Mouse (Mus musculus) stomach, embryonic 16.5 days (tissue): Measurements from ENCODE around the gene Spg20. TPM values are rescaled to one million over a fixed set of nuclear protein-coding genes. Genes with fewer than 3 reads are reported as not detected.

Experiments
- ATAC-seq: fragments of 200-750 bp; cut with Nextera tagmentation; 2 replicates; pipeline ENCODE4 v1.8.0; 2017; ENCODE audit warnings: moderate number of reproducible peaks, moderate TSS enrichment; ENCODE audit not compliant: insufficient read depth, low FRiP score
- H3K27ac ChIP-seq: fragments of 300-500 bp; sonication (generic); 2 replicates; pipeline ENCODE4 v1.5.1; 2014; ENCODE audit warnings: low read length
- H3K27me3 ChIP-seq: fragments of 300-500 bp; sonication (generic); 2 replicates; pipeline ENCODE4 v1.6.1; 2014; ENCODE audit warnings: low read length, control low read depth, mixed read lengths; ENCODE audit not compliant: control insufficient read depth, insufficient read depth
- H3K36me3 ChIP-seq: fragments of 300-500 bp; sonication (generic); 2 replicates; pipeline ENCODE4 v1.6.1; 2014; ENCODE audit warnings: low read length; ENCODE audit not compliant: control insufficient read depth, insufficient read depth
- H3K4me1 ChIP-seq: fragments of 300-500 bp; sonication (generic); 2 replicates; pipeline ENCODE4 v1.6.1; 2014; ENCODE audit warnings: low read length, control low read depth, mixed read lengths; ENCODE audit not compliant: control insufficient read depth, insufficient read depth
- H3K4me2 ChIP-seq: fragments of 300-500 bp; sonication (generic); 2 replicates; pipeline ENCODE4 v1.6.1; 2014; ENCODE audit warnings: low read depth, low read length, mixed read lengths
- H3K4me3 ChIP-seq: fragments of 300-500 bp; sonication (generic); replicated peaks from 2 replicates; pipeline ENCODE4 v1.5.1; 2014; ENCODE audit warnings: mild to moderate bottlenecking, low read length
- H3K9ac ChIP-seq: fragments of 300-500 bp; sonication (generic); 2 replicates; pipeline ENCODE4 v1.6.1; 2014; ENCODE audit warnings: low read length
- H3K9me3 ChIP-seq: fragments of 300-500 bp; sonication (generic); replicated peaks from 2 replicates; pipeline ENCODE4 v1.6.1; 2016; ENCODE audit warnings: low read length, control low read depth; ENCODE audit not compliant: control insufficient read depth
- WGBS: fragments of 180-500 bp; shearing (Covaris S2); extraction: QIAGEN DNeasy Blood & Tissue Kit; methylation state at CpG from one replicate; pipeline ENCODE4 v1.1.7; 2014; 5-methylcytosine and 5-hydroxymethylcytosine counted together
- polyA plus RNA-seq: library from polyadenylated mRNA; unstranded; fragments of >200 nt; fragmentation: Nextera tagmentation; extraction: Ambion mirVana; gene quantifications from 2 replicates; pipeline ENCODE4 v1.2.1, GENCODE M21; 2015

Gene Spg20
- polyA plus RNA-seq, 1 experiment from 2014 or later: 40.1 TPM

GRCm38 (mm10) chr3:55151656-55152433, 39.9 kb downstream of the Spg20 start:
- no peak for ATAC-seq
- Histone ChIP-seq H3K9me3 (no peaks in the 10 kb centered on the region), H3K9ac (no peak overlapping the region), H3K4me1 (no peaks in the 10 kb centered on the region), H3K27ac (no peak overlapping the region), H3K27me3 (no peaks in the 10 kb centered on the region), H3K4me2 (no peak overlapping the region), H3K4me3 (no peak overlapping the region), H3K36me3 (no peaks in the 10 kb centered on the region)
- 43% methylated on average over 7 of the region's 7 CpGs for whole genome bisulfite sequencing

GRCm38 (mm10) chr3:55152673-55153334, 40.9 kb downstream of the Spg20 start:
- no peak overlapping the region for H3K9ac ChIP-seq
- H3K4me2 ChIP-seq: no peak overlapping the region
- H3K27ac ChIP-seq: no peak overlapping the region
- no peak for ATAC-seq
- no peak overlapping the region for H3K4me3 ChIP-seq
- H3K36me3 ChIP-seq: no peaks in the 10 kb centered on the region
- no peaks in the 10 kb centered on the region for H3K9me3 ChIP-seq
- H3K27me3 ChIP-seq: no peaks in the 10 kb centered on the region
- WGBS: 61% methylated on average over 6 of the region's 6 CpGs
- no peaks in the 10 kb centered on the region for H3K4me1 ChIP-seq

- WGBS: 84% methylated on average over 7 of the region's 7 CpGs
- H3K9ac ChIP-seq: no peak overlapping the region
- H3K4me2 ChIP-seq: no peak overlapping the region
- H3K4me3 ChIP-seq: no peak overlapping the region
- no peaks in the 10 kb centered on the region for H3K4me1 ChIP-seq
- H3K27ac ChIP-seq: no peak overlapping the region
- H3K9me3 ChIP-seq: no peaks in the 10 kb centered on the region
- no peaks in the 10 kb centered on the region for H3K27me3 ChIP-seq
- no peak for ATAC-seq
- no peaks in the 10 kb centered on the region for H3K36me3 ChIP-seq
Measured at GRCm38 (mm10) chr3:55154163-55154562, 42.3 kb downstream of the Spg20 start.

DNA sequence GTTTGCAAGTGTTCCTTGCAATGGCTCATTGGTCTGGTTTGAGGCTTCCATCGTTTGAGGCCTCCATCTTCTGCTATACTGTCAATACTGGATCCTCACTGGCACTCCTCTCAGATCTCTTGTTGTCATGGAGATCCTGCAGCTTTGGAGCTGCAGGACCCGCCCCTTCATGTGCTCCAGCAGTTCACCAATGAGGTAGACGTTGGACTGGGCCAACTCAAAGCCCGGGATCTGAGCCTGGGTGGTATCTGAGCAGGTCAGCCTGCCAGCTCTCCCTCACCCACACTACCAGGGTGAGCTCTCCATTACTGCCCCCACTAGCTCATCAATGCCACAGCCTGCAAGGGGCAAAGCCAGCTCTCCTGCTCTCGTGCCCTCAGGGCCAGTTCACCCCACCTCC, 45.5 kb downstream of the Spg20 start:
- WGBS: 67% methylated on average over 5 of the region's 5 CpGs
- H3K4me2 ChIP-seq: no peak overlapping the region

GRCm38 (mm10) chr3:55161144-55161543, 49.2 kb downstream of the Spg20 start:
- Histone ChIP-seq H3K4me1 (no peaks in the 10 kb centered on the region), H3K4me2 (no peak overlapping the region), H3K27ac (no peak overlapping the region), H3K27me3 (no peaks in the 10 kb centered on the region), H3K9ac (no peak overlapping the region), H3K36me3 (no peaks in the 10 kb centered on the region), H3K4me3 (no peak overlapping the region), H3K9me3 (no peaks in the 10 kb centered on the region)
- WGBS: 66% methylated on average over 7 of the region's 7 CpGs
- no peak for ATAC-seq

More for the DNA sequence above, 45.5 kb downstream of the Spg20 start:
- H3K36me3 ChIP-seq: no peaks in the 10 kb centered on the region
- H3K27me3 ChIP-seq: no peaks in the 10 kb centered on the region
- no peak overlapping the region for H3K27ac ChIP-seq
- no peaks in the 10 kb centered on the region for H3K4me1 ChIP-seq
- no peak overlapping the region for H3K9ac ChIP-seq
- no peak overlapping the region for H3K4me3 ChIP-seq
- no peak for ATAC-seq
- H3K9me3 ChIP-seq: no peaks in the 10 kb centered on the region

- WGBS: 53% methylated on average over 4 of the region's 4 CpGs
- ATAC-seq: no peak
- Histone ChIP-seq H3K9ac (no peak overlapping the region), H3K27me3 (no peaks in the 10 kb centered on the region), H3K36me3 (no peaks in the 10 kb centered on the region), H3K9me3 (no peaks in the 10 kb centered on the region), H3K4me2 (no peak overlapping the region), H3K4me1 (no peaks in the 10 kb centered on the region), H3K4me3 (no peak overlapping the region), H3K27ac (no peak overlapping the region)
Measured at GRCm38 (mm10) chr3:55163510-55163909, 51.6 kb downstream of the Spg20 start.

GRCm38 (mm10) chr3:55172478-55172877, 60.6 kb downstream of the Spg20 start:
- 70% methylated on average over 3 of the region's 3 CpGs for WGBS
- Histone ChIP-seq H3K4me1 (no peaks in the 10 kb centered on the region), H3K4me2 (no peak overlapping the region), H3K4me3 (no peak overlapping the region), H3K9me3 (no peaks in the 10 kb centered on the region), H3K36me3 (no peaks in the 10 kb centered on the region), H3K9ac (no peak overlapping the region), H3K27me3 (no peaks in the 10 kb centered on the region), H3K27ac (no peak overlapping the region)
- ATAC-seq: no peak

DNA sequence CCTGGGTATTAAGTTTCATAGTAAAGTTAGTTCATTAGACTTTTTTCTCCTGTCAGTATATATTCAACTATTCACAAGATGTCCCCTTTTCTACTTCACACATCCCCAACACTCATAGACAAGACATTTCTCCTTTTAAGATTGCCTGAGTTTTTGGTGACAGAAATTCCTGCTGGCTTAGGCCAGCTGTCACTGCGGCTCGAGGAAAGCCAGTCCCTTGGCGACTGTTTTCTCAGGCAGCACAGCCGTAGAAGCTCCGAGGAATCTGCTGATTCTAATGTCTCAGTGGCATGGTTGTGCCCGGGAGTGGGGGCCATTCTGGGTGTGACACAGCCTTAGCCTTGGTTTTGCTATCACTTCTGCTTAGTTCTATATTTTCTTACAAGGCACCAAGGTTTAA, 65.4 kb downstream of the Spg20 start:
- Histone ChIP-seq H3K4me3 (no peak overlapping the region), H3K4me2 (no peak overlapping the region), H3K9ac (no peak overlapping the region), H3K27ac (no peak overlapping the region), H3K4me1 (no peaks in the 10 kb centered on the region), H3K27me3 (no peaks in the 10 kb centered on the region), H3K9me3 (no peaks in the 10 kb centered on the region), H3K36me3 (no peaks in the 10 kb centered on the region)
- 53% methylated on average over 6 of the region's 6 CpGs for WGBS
- ATAC-seq: no peak

GRCm38 (mm10) chr3:55181766-55182165, 69.9 kb downstream of the Spg20 start, which contains the start of gene Sohlh2:
TSS of gene Sohlh2 (plus strand) at chr3:55182028.
- WGBS: 94% methylated on average over 22 of the region's 22 CpGs
- no peak within 1 kb of the TSS for H3K4me3 ChIP-seq
- ATAC-seq: no peak
- H3K4me1 ChIP-seq: no peaks in the 10 kb centered on the region
- H3K9ac ChIP-seq: no peak within 1 kb of the TSS
- H3K4me2 ChIP-seq: no peak within 1 kb of the TSS
- H3K27me3 ChIP-seq: no peaks in the 10 kb centered on the region
- no peaks in the 10 kb centered on the region for H3K36me3 ChIP-seq
- H3K27ac ChIP-seq: no peak within 1 kb of the TSS
- H3K9me3 ChIP-seq: no peaks in the 10 kb centered on the region
